Mouse (Mus musculus): ENCODE measurements at regions not wholly inside any gene's neighbourhood (a gene's known extent, or its start where the extent isn't known, plus 50 kb on each side); places are given as distances from the start of the nearest gene placed in this dataset.

DNA sequence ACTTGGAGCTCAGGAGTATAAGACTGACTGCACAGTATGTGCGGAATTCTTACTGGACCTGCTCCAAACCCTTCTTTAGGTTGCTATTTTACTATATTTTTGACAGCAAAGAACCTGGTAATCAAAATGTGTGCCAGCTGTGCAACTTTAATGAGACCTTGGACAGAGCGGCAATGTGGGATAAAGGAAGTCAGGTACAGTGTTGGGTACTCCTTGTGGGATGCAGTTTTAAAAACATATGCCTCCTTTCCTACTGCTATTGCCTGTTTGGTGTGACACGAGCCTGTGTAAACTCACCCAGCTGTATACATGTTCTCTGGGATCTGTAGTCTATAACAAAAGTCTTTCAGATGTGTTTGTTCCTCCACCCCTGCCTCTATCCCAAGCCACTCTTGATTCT is 85.4 kb upstream of the Itprid2 start:
- H3K4me3 ChIP-seq (ENCODE audit: control insufficient read depth, low read depth, low read length), result no peak overlapping the region
- H3K27ac ChIP-seq (ENCODE audit: control insufficient read depth, insufficient read depth, low read depth, low read length), result no peak overlapping the region
- H3K27me3 ChIP-seq (ENCODE audit: control insufficient read depth, insufficient read depth, low read length), result no peaks in the 10 kb centered on the region
- H3K4me1 ChIP-seq (ENCODE audit: control insufficient read depth, insufficient read depth, low read length), result no peaks in the 10 kb centered on the region
- TF ChIP-seq CTCF (IDR thresholded peaks at IDR 0.05; ENCODE audit: control insufficient read depth, insufficient read depth, insufficient replicate concordance, low read depth, low read length), result no peak
- TF ChIP-seq POLR2A (IDR thresholded peaks at IDR 0.05; ENCODE audit: control insufficient read depth, low read depth, low read length), result no peak
- no peaks in the 10 kb centered on the region for H3K36me3 ChIP-seq (ENCODE audit: control insufficient read depth, insufficient read depth, low read length)

- Histone ChIP-seq H3K27me3 (ENCODE audit: control insufficient read depth, insufficient read depth, low read length) (no peaks in the 10 kb centered on the region), H3K4me3 (ENCODE audit: control insufficient read depth, low read depth, low read length) (no peak overlapping the region), H3K4me1 (ENCODE audit: control insufficient read depth, insufficient read depth, low read length) (no peaks in the 10 kb centered on the region), H3K27ac (ENCODE audit: control insufficient read depth, insufficient read depth, low read depth, low read length) (no peak overlapping the region), H3K36me3 (ENCODE audit: control insufficient read depth, insufficient read depth, low read length) (no peaks in the 10 kb centered on the region)
- TF ChIP-seq CTCF (IDR thresholded peaks at IDR 0.05; ENCODE audit: control insufficient read depth, insufficient read depth, insufficient replicate concordance, low read depth, low read length), result no peak
These were observed 84.7 kb upstream of the Itprid2 start for GRCm38 (mm10) chr2:79550432-79550831.

DNA sequence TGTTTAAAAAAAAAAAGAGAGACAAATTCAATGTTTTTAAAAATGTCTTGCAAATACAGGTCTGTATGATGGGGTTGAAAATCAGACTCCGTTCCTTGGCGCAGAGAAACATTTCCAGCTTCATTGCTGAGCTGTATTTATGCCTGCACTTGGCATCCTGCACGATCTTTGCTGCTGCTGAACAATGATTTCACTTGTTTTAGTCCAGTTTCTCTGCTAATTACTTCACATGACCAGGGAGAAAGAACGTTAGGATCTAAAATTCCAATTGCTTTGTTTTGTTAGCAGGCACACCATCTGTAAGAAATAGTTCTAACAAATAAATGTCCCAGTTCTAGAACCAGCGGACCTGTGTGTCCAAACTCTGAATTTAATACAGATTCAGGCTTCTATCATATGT is 82.7 kb upstream of the Itprid2 start:
- Histone ChIP-seq H3K4me1 (ENCODE audit: control insufficient read depth, insufficient read depth, low read length) (no peaks in the 10 kb centered on the region), H3K27me3 (ENCODE audit: control insufficient read depth, insufficient read depth, low read length) (no peaks in the 10 kb centered on the region), H3K4me3 (ENCODE audit: control insufficient read depth, low read depth, low read length) (no peak overlapping the region), H3K27ac (ENCODE audit: control insufficient read depth, insufficient read depth, low read depth, low read length) (no peak overlapping the region), H3K36me3 (ENCODE audit: control insufficient read depth, insufficient read depth, low read length) (no peaks in the 10 kb centered on the region)
- no peak for TF ChIP-seq POLR2A (IDR thresholded peaks at IDR 0.05; ENCODE audit: control insufficient read depth, low read depth, low read length)
- no peak for TF ChIP-seq CTCF (IDR thresholded peaks at IDR 0.05; ENCODE audit: control insufficient read depth, insufficient read depth, insufficient replicate concordance, low read depth, low read length)

DNA sequence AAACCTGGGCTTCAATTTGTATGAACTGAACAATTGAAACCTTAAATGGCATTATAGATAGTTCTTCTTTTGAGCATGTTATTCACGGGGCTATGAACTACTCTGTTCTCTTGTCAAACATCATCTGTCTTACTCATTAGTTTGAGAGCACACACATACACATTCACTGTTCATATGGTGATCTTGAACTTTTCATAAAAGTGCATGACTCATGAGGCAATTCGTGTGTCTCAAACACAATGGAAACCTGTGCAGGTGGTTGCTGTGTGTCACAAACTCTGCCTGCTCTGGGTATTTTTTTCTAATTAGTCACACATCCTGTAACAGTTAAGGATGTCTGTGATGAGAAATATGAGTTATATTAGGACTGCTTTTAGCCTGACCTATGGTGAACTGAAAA is 79.8 kb upstream of the Itprid2 start:
- Histone ChIP-seq H3K4me1 (ENCODE audit: control insufficient read depth, insufficient read depth, low read length) (no peaks in the 10 kb centered on the region), H3K4me3 (ENCODE audit: control insufficient read depth, low read depth, low read length) (no peak overlapping the region), H3K27me3 (ENCODE audit: control insufficient read depth, insufficient read depth, low read length) (no peaks in the 10 kb centered on the region), H3K36me3 (ENCODE audit: control insufficient read depth, insufficient read depth, low read length) (no peaks in the 10 kb centered on the region), H3K27ac (ENCODE audit: control insufficient read depth, insufficient read depth, low read depth, low read length) (no peak overlapping the region)
- TF ChIP-seq POLR2A (IDR thresholded peaks at IDR 0.05; ENCODE audit: control insufficient read depth, low read depth, low read length), result no peak
- no peak for TF ChIP-seq CTCF (IDR thresholded peaks at IDR 0.05; ENCODE audit: control insufficient read depth, insufficient read depth, insufficient replicate concordance, low read depth, low read length)

- no peaks in the 10 kb centered on the region for H3K4me1 ChIP-seq (ENCODE audit: control insufficient read depth, insufficient read depth, low read length)
- H3K36me3 ChIP-seq (ENCODE audit: control insufficient read depth, insufficient read depth, low read length), result no peaks in the 10 kb centered on the region
- no peak overlapping the region for H3K27ac ChIP-seq (ENCODE audit: control insufficient read depth, insufficient read depth, low read depth, low read length)
- H3K27me3 ChIP-seq (ENCODE audit: control insufficient read depth, insufficient read depth, low read length), result no peaks in the 10 kb centered on the region
- no peak overlapping the region for H3K4me3 ChIP-seq (ENCODE audit: control insufficient read depth, low read depth, low read length)
- TF ChIP-seq POLR2A (IDR thresholded peaks at IDR 0.05; ENCODE audit: control insufficient read depth, low read depth, low read length) (no peak), CTCF (IDR thresholded peaks at IDR 0.05; ENCODE audit: control insufficient read depth, insufficient read depth, insufficient replicate concordance, low read depth, low read length) (no peak)
These were observed 77.8 kb upstream of the Itprid2 start for GRCm38 (mm10) chr2:79557361-79557760.

DNA sequence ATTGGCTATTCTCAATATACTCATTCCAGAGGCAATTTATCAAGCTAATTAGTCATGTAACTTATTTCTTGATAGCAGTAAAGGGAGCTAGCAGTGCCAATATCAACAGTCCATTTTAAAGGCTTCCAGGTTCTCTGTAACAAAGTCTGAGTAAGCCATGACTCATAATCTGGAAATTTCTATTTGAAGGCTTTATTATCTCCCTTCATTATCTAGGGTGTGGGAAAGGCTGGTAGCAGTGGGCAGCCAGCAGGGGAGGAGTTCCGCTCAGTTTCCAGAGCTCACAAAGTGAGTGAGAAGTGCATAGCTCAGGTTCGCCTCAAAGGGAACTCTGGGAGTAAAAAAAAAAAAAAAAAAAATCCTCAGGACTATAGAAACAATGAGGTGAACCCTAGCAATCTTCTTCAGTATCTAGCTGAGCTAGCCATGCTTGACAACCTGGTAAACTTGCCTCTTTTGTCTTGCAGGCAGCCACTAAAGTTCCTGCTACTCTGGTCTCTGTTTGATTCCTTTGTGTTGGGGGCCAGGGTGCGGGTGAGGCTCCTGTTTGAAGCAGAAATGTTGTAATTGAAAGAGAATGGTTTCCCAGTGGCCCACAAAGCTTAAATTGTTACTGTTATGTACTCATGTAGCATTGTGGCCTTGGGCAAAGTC is 68.7 kb upstream of the Itprid2 start:
- no peak overlapping the region for H3K4me3 ChIP-seq (ENCODE audit: control insufficient read depth, low read depth, low read length)
- H3K4me1 ChIP-seq (ENCODE audit: control insufficient read depth, insufficient read depth, low read length), result no peaks in the 10 kb centered on the region
- TF ChIP-seq CTCF (IDR thresholded peaks at IDR 0.05; ENCODE audit: control insufficient read depth, insufficient read depth, insufficient replicate concordance, low read depth, low read length), result no peak
- TF ChIP-seq POLR2A (IDR thresholded peaks at IDR 0.05; ENCODE audit: control insufficient read depth, low read depth, low read length), result no peak
- H3K36me3 ChIP-seq (ENCODE audit: control insufficient read depth, insufficient read depth, low read length), result no peaks in the 10 kb centered on the region
- H3K27me3 ChIP-seq (ENCODE audit: control insufficient read depth, insufficient read depth, low read length), result no peaks in the 10 kb centered on the region
- no peak overlapping the region for H3K27ac ChIP-seq (ENCODE audit: control insufficient read depth, insufficient read depth, low read depth, low read length)

GRCm38 (mm10) chr2:79567413-79567934 is 67.7 kb upstream of the Itprid2 start:
- no peak for TF ChIP-seq POLR2A (IDR thresholded peaks at IDR 0.05; ENCODE audit: control insufficient read depth, low read depth, low read length)
- no peak for TF ChIP-seq CTCF (IDR thresholded peaks at IDR 0.05; ENCODE audit: control insufficient read depth, insufficient read depth, insufficient replicate concordance, low read depth, low read length)
- Histone ChIP-seq H3K4me3 (ENCODE audit: control insufficient read depth, low read depth, low read length) (no peak overlapping the region), H3K27me3 (ENCODE audit: control insufficient read depth, insufficient read depth, low read length) (no peaks in the 10 kb centered on the region), H3K4me1 (ENCODE audit: control insufficient read depth, insufficient read depth, low read length) (no peaks in the 10 kb centered on the region), H3K36me3 (ENCODE audit: control insufficient read depth, insufficient read depth, low read length) (no peaks in the 10 kb centered on the region), H3K27ac (ENCODE audit: control insufficient read depth, insufficient read depth, low read depth, low read length) (no peak overlapping the region)

Measured in testis, adult 2 months (tissue).